Mouse (Mus musculus): ENCODE measurements at regions not wholly inside any gene's neighbourhood (a gene's known extent, or its start where the extent isn't known, plus 50 kb on each side); places are given as distances from the start of the nearest gene placed in this dataset.

DNA sequence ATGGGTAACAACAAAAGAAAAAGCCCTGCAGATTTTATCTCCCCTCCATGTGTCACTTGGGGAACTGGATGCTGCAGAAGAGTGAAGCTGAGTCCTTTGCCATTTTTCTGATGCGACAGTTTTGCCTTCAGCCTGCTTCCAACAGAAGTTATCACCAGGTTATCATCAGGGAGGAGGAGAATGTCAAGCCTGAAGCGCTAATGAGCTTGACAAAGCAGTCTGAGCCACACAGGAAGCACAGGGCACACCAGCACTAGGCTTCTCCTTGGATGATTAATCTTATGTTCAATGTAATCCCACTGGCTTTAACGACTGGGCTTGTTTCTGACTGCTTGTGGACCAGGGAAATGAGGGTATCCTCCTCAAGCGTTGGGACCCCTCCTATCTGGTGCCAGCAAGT lies 122.2 kb downstream of the Mbl2 start:
- Histone ChIP-seq H3K9me3 (no peaks in the 10 kb centered on the region), H3K27ac (no peak overlapping the region), H3K4me3 (no peak overlapping the region), H3K36me3 (replicated peaks) (no peaks in the 10 kb centered on the region), H3K27me3 (ENCODE audit: poor library complexity, severe bottlenecking) (peaks cover 7% of the 10 kb centered on the region; the same call in 1 of the 2 replicates), H3K4me1 (peaks cover 17% of the 10 kb centered on the region)
- no peak for DNase-seq (ENCODE audit: extremely low spot score, low spot score)
- WGBS = 42% methylated on average over 4 of the region's 4 CpGs

DNA sequence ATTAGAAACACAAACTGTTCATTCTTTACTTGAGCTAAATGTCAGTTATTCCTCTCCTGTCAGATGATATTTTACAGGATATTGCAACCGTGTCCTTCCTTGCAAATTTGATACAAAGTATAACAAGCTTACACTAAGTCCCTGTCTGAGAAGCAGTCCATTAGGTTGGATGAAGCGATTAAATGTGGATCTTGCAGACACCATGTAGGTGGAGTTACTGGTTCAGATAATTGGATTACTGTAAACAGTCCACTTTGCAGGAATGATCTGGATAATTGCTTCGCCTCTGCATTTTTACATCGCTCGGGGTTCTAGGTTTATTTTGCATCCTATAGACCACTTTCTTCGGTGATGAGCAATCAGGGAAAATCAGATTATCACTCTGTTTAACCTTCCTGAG lies 126.2 kb downstream of the Mbl2 start:
- Histone ChIP-seq H3K4me1 (peaks cover 16% of the 10 kb centered on the region), H3K4me3 (no peak overlapping the region), H3K9me3 (no peaks in the 10 kb centered on the region), H3K36me3 (replicated peaks) (no peaks in the 10 kb centered on the region), H3K27me3 (ENCODE audit: poor library complexity, severe bottlenecking) (peaks cover 7% of the 10 kb centered on the region; the same call in 1 of the 2 replicates), H3K27ac (no peak overlapping the region)
- WGBS = 67% methylated on average over 6 of the region's 6 CpGs
- DNase-seq (ENCODE audit: extremely low spot score, low spot score) = no peak

DNA sequence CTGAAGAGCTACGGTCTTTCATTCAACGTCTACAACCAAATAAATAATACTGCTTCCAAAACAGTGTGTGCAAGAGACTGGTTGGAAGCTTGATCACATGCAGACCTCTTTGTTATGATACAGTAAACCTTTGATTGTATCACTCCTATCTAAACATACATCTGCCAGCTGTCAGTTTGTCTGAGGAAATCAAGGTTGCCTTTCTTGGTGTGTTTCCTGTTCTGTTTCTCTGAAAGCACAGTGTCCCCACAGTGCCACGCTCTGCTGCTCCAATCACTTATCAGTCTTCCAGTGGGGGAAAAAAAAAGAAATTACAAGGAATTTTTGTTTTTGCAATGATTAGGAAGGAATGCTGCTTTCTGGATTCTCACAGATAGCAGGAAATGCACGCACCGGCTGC lies 139.2 kb downstream of the Mbl2 start:
- H3K9me3 ChIP-seq = no peaks in the 10 kb centered on the region
- H3K4me1 ChIP-seq = no peaks in the 10 kb centered on the region
- H3K27ac ChIP-seq = no peak overlapping the region
- DNase-seq (ENCODE audit: extremely low spot score, low spot score) = no peak
- WGBS = 82% methylated on average over 5 of the region's 5 CpGs
- H3K36me3 ChIP-seq (replicated peaks) = no peaks in the 10 kb centered on the region
- H3K4me3 ChIP-seq = no peak overlapping the region
- H3K27me3 ChIP-seq (ENCODE audit: poor library complexity, severe bottlenecking) = no peaks in the 10 kb centered on the region

DNA sequence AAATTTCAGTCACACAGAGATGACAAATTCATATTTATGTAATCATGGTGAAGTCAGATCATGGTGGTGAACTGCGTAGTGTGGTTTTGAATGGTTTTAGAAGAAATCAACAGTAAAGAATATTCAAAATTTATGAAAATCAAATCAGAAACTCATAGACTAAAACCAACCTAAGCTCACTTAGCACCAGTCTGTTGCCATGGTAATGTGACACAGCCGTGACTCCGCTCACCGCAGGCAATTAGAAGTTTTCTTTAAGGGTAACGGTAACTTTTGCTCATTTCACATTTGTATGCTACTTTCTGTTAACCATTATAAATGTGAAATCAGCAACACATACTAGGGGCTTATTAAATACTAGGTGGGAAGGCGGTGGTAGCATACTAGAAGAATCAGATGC lies 147.0 kb downstream of the Mbl2 start:
- Histone ChIP-seq H3K36me3 (replicated peaks) (no peaks in the 10 kb centered on the region), H3K4me3 (no peak overlapping the region), H3K4me1 (no peaks in the 10 kb centered on the region), H3K27me3 (ENCODE audit: poor library complexity, severe bottlenecking) (no peaks in the 10 kb centered on the region), H3K27ac (no peak overlapping the region), H3K9me3 (no peaks in the 10 kb centered on the region)
- no peak for DNase-seq (ENCODE audit: extremely low spot score, low spot score)
- WGBS = 80% methylated on average over 6 of the region's 6 CpGs

DNA sequence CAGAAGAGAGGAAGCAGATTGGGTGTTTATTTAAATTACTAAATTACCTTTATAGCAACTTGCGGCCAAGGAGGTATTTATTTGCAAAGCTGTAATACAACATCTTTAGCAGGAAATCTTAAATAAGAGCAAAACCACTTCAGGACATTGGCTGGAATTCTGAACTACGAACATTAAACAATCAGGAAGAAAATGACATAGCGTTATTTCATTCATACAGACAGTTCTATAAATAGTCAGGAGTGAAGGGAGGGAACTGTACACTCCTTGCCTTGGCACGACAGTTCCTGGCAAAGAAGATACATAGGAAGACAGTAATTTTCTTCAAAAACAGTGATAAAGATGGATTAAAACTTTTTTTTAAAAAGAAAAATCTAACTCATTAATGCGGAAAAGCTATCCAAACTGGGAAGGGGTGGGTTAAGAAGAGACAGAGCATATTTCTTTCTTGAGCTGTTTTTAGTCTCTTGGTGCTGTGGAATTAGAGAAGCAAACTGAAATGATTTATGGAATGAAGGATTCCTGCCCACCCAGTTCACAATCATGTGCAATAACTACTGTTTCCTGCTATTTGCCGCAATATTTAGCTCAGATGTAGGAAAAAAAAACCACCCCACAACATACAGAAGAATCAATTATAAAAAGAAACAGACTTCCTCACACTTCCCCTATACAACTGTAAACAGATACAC lies 147.9 kb downstream of the Mbl2 start:
- Histone ChIP-seq H3K27ac (no peak overlapping the region), H3K9me3 (no peaks in the 10 kb centered on the region), H3K4me1 (no peaks in the 10 kb centered on the region), H3K36me3 (replicated peaks) (no peaks in the 10 kb centered on the region), H3K27me3 (ENCODE audit: poor library complexity, severe bottlenecking) (no peaks in the 10 kb centered on the region), H3K4me3 (no peak overlapping the region)
- WGBS = 91% methylated on average over 6 of the region's 6 CpGs
- DNase-seq (ENCODE audit: extremely low spot score, low spot score) = no peak

DNA sequence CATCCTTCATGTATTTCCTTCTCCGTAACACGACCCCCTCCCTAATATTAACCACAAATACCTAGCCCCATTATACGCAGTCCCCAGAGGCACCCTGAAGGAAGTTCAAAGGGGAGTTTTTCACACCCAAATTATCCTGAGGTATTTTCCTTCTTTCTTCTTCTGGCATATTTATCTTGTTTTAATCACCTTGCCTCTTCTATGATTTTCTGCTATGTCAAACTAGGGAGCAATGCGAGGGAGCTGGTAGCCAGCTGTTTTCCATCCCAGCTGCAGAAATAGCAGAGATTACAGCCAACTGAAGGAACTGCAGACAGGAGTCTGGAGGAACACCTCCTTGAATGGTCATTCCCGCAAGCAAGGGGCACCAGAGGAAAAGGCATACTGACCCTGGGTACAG lies 155.7 kb downstream of the Dkk1 start:
- H3K4me1 ChIP-seq = peaks cover 10% of the 10 kb centered on the region
- no peak overlapping the region for H3K27ac ChIP-seq

DNA sequence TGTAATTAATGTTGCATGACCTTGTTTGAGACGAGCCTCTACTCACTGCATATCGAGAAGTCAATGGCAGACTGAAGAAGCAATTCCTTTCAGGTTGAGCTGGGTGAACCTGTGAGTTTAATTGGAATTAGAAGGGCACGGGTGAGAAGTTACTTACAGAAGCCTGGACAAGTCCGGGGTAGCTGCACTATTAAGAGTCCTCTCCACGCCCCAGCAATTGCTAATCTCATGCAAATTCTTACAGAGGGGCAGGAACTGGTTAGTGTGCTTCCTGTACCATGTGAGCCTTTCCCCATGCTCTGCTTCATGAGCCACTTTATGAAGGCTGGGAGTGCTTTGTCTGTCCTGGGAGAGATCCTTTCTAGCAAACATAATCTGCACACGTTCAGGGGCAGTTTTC lies 142.5 kb downstream of the Dkk1 start:
- H3K27ac ChIP-seq = no peak overlapping the region
- H3K4me3 ChIP-seq = no peak overlapping the region
- WGBS = 86% methylated on average over 6 of the region's 6 CpGs
- no peaks in the 10 kb centered on the region for H3K36me3 ChIP-seq (replicated peaks)
- H3K9me3 ChIP-seq = no peaks in the 10 kb centered on the region
- no peaks in the 10 kb centered on the region for H3K4me1 ChIP-seq
- no peak for DNase-seq (ENCODE audit: extremely low spot score, low spot score)
- H3K27me3 ChIP-seq (ENCODE audit: poor library complexity, severe bottlenecking) = no peaks in the 10 kb centered on the region

More for the DNA sequence above, 155.7 kb downstream of the Dkk1 start:
- no peak overlapping the region for H3K4me3 ChIP-seq
- H3K9me3 ChIP-seq = no peaks in the 10 kb centered on the region
- no peaks in the 10 kb centered on the region for H3K36me3 ChIP-seq (replicated peaks)
- no peaks in the 10 kb centered on the region for H3K27me3 ChIP-seq (ENCODE audit: poor library complexity, severe bottlenecking)
- WGBS = 65% methylated on average over 5 of the region's 5 CpGs
- DNase-seq (ENCODE audit: extremely low spot score, low spot score) = no peak

DNA sequence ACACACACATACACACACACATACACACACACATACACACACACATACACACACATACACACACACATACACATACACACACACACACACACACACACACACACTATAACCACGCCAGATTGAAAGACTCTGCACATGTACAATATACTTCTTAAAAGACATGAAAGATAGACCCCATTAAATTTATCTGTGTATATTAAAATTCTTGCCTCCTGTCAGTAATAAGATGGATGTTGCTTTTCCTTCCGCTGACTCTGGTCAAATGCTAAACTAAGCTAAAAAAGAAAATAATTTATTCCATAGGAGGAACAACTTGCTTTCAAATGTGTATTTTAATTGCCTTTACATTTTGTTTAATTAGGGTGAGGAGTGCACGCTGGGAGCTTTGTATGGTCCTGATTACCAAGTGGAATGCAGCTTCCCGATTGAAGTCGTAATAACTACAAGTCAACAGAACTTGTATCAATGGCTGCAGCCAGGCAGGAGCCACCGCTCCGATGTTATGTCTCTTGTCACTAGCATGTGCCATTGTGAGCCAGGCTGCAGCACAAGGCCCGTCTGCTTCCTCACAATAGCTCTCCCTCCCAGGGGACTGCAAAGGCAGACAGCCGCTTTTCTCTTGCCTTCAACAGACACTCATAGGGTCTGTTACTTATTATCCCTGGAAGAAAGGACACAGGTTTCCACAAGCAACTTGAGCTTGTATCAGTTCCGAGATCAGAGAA lies 129.7 kb downstream of the Dkk1 start:
- no peaks in the 10 kb centered on the region for H3K36me3 ChIP-seq (replicated peaks)
- H3K9me3 ChIP-seq = no peaks in the 10 kb centered on the region
- peak overlapping the region; percentile 24 for H3K4me3 ChIP-seq
- WGBS = 15% methylated on average over 10 of the region's 10 CpGs
- H3K4me1 ChIP-seq = peaks cover 14% of the 10 kb centered on the region
- peak; percentile 49 for DNase-seq (ENCODE audit: extremely low spot score, low spot score)
- peaks cover 25% of the 10 kb centered on the region for H3K27me3 ChIP-seq (ENCODE audit: poor library complexity, severe bottlenecking)
- H3K27ac ChIP-seq = peak overlapping the region; percentile 73

DNA sequence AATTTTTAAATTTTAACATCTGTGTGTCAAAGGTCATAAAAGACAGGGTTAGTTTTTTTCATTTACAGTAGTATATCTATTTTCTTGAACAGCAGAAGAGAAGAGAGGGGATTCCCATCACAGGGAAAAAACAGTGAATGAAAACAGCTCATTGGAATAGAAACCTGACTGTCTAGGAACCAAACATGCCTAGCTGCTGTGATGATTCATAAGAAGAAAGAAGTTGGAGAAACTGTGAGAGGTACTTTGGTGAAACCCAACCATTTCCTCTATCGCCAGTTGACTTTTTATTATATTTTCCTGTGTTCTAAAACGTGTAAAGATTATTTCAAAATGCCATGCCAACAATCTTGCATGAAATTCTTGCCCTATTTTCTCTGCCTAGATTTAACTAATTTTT lies 123.8 kb downstream of the Dkk1 start:
- WGBS = 89% methylated on average over 2 of the region's 2 CpGs
- Histone ChIP-seq H3K27me3 (ENCODE audit: poor library complexity, severe bottlenecking) (peaks cover 19% of the 10 kb centered on the region), H3K27ac (no peak overlapping the region), H3K9me3 (no peaks in the 10 kb centered on the region), H3K36me3 (replicated peaks) (no peaks in the 10 kb centered on the region), H3K4me3 (no peak overlapping the region), H3K4me1 (peaks cover 12% of the 10 kb centered on the region)
- no peak for DNase-seq (ENCODE audit: extremely low spot score, low spot score)

DNA sequence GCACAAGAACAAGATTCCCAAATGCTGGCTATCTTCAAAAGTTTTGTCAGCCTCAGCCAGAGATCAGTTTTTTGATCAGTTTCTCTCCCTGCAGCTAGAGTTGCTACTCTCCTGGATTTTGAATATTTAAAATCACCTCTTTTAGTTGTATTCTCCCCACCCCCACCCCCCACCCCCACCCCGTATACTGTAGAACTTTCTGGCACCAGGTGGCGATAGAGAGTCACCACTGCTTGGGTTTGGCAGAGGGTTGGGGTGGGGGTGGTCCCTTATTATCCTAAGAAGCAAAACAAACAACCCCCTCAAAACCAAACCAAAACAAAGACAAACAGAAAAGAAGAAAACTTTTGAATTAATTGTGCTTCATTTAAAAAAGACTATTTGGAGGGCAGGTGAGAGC lies 122.0 kb downstream of the Dkk1 start:
- Histone ChIP-seq H3K4me3 (peak overlapping the region; percentile 22; the same call in 1 of the 2 replicates), H3K27ac (no peak overlapping the region), H3K36me3 (replicated peaks) (no peaks in the 10 kb centered on the region), H3K9me3 (0 out of 2 replicates have a peak, but pooled peaks cover 3% of the 10 kb centered on the region), H3K4me1 (peaks cover 11% of the 10 kb centered on the region), H3K27me3 (ENCODE audit: poor library complexity, severe bottlenecking) (peaks cover 6% of the 10 kb centered on the region)
- WGBS = 3% methylated on average over 2 of the region's 2 CpGs
- DNase-seq (ENCODE audit: extremely low spot score, low spot score) = no peak

DNA sequence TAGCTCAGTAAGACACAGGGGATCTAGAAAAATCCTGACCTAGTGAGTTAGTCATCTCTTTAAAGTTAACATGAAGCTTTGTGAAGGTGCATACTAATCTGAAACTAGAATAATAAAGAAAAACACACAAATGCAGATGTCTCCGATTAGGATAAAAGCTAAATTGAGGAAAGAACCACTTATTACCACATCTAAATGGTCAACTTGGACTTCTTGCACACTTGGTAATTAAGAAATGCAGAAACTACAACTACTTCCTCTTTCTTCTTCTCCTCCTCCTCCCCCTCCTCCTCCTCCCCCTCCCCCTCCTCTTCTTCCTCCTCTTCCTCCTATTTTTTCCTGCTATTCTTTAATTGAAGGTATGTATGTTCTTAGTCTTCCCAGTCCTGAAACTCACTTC lies 116.3 kb downstream of the Dkk1 start:
- H3K4me1 ChIP-seq = no peaks in the 10 kb centered on the region
- no peak overlapping the region for H3K27ac ChIP-seq
- no peaks in the 10 kb centered on the region for H3K36me3 ChIP-seq (replicated peaks)
- WGBS = 97% methylated on average over 1 of the region's 1 CpGs
- no peak overlapping the region for H3K4me3 ChIP-seq
- H3K27me3 ChIP-seq (ENCODE audit: poor library complexity, severe bottlenecking) = no peaks in the 10 kb centered on the region; the same call in 1 of the 2 replicates
- DNase-seq (ENCODE audit: extremely low spot score, low spot score) = no peak
- H3K9me3 ChIP-seq = 0 out of 2 replicates have a peak, but pooled peaks cover 3% of the 10 kb centered on the region

DNA sequence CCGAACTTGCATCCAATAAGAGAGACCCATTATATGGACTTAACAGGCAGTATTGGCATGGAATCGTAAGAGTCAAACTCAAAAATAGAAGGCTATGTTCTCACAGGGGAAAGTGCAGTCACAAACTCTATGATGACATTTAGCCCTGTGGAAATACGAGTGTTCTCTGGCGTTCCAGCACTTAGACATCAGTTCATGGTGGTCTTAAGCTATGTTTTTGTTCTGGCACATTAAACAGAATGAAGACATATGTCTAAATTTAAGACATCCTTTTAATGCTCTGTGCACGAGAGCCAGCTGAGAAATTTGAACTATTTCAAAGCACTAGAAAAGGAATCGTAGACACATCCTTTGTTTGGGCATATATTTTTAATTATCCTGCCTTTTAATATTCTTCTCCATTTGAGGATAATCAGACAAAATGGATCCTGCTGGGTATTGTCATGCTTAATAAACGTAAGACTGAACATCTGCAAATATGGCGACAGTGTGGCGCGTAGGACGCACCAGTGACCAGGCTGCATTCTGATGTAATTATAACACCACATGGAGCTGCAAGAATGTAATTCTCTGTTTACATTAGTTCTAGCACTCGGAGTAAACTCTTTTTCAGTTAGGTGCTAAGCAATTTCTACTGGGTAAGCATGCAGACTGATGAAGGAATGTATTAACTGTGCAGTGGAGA lies 114.3 kb downstream of the Dkk1 start:
- 81% methylated on average over 12 of the region's 12 CpGs for WGBS
- Histone ChIP-seq H3K4me3 (no peak overlapping the region), H3K4me1 (no peaks in the 10 kb centered on the region), H3K36me3 (replicated peaks) (no peaks in the 10 kb centered on the region), H3K27ac (no peak overlapping the region), H3K9me3 (0 out of 2 replicates have a peak, but pooled peaks cover 3% of the 10 kb centered on the region), H3K27me3 (ENCODE audit: poor library complexity, severe bottlenecking) (no peaks in the 10 kb centered on the region)
- no peak for DNase-seq (ENCODE audit: extremely low spot score, low spot score)
